Mouse (Mus musculus) testis, adult 2 months (tissue): ENCODE measurements around the gene Scai.

Experiments used
- CTCF ChIP-seq: fragments of 200-500 bp; IDR thresholded peaks from 2 replicates; pipeline ENCODE4 v1.5.1; 2012; ENCODE audit warnings: low read depth, mild to moderate bottlenecking, inconsistent platforms, low read length, moderate library complexity; ENCODE audit not compliant: control insufficient read depth, insufficient read depth, insufficient replicate concordance
- POLR2A ChIP-seq: fragments of 200-500 bp; IDR thresholded peaks from 2 replicates; pipeline ENCODE4 v1.6.1; 2012; ENCODE audit warnings: low read depth, mild to moderate bottlenecking, inconsistent platforms, low read length, moderate library complexity; ENCODE audit not compliant: control insufficient read depth

DNA sequence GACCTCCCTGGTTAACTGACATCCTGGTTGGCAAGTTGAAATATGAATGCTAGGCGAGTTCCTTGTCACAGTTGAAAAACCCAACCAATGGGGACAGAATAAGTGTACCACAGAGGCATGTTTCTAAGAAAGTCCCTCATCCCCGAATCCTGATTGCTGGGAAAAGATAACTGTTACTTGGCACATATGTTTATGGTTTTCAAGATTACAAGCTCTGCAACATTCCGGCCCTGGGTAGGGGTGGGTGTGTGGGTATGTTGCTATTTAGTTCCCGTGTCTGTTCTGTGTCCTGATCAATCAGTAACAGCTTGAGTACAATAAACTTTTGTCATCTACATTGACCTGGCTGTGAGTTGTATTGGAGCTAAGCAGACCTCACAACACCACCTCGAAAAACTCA, 66.4 kb downstream of the Scai start:
- no peak for TF ChIP-seq POLR2A
- no peak for TF ChIP-seq CTCF
